Mouse (Mus musculus): ENCODE measurements around the gene Zfp273.
"Not testable (repeated sequence)": the region's sequence is repeated elsewhere in the genome, so short reads cannot be mapped to it uniquely, and the experiment has no call there.

The Zfp273 gene

GRCm38 (mm10) chr13:67867899-67868298 lies 54.4 kb downstream of the Zfp273 start:
- in situ Hi-C loops (cut with MboI) = no loop called here

- in situ Hi-C loops (cut with MboI) = not testable (repeated sequence)
Observed at GRCm38 (mm10) chr13:67876049-67876698, 62.6 kb downstream of the Zfp273 start.

All from mature B cell (primary cell).